Mouse (Mus musculus) lung, adult 2 months (tissue): ENCODE measurements around the gene Pacrg.

Experiments
- CTCF ChIP-seq: fragments of 200-500 bp; IDR thresholded peaks from 2 replicates; pipeline ENCODE4 v1.5.1; 2011; ENCODE audit warnings: mild to moderate bottlenecking, low read length, control low read depth; ENCODE audit not compliant: insufficient read depth
- POLR2A ChIP-seq: fragments of 200-500 bp; IDR thresholded peaks from 2 replicates; pipeline ENCODE4 v1.6.1; 2011; ENCODE audit warnings: low read depth, mild to moderate bottlenecking, control low read depth, low read length, borderline replicate concordance; ENCODE audit errors: extremely low read depth

GRCm38 (mm10) chr17:10498935-10499655, 341.0 kb downstream of the Pacrg start:
- TF ChIP-seq CTCF, result no peak
- no peak for TF ChIP-seq POLR2A
